10 mouse cellular contexts compared by ENCODE assay signal in the genomic region with DNA sequence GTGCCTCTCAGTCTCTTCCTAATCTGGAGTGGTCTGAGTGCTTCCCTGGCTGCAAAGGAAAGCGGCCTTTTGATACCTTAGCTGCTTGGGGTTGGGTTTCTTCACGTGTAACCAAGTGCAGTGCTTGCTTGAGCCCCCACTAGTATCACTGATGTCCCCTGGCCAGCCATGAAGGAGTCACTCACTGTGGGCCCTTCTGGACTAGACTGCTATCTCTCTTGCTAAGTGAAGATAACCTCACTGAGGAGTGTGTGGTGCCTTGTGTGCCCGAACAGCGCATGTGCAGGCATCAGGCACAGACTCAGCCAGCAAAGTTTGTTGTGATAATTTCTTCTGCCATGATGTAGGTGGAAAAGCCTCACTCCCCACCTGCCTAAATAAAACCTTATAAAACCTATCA. TPM values are rescaled to one million over a fixed set of nuclear protein-coding genes. Genes with fewer than 3 reads are reported as not detected.
DNase-seq lines count a peak whose midpoint lies in the region; ATAC-seq lines count a peak whose summit lies in the region.
"Had no signal": no experiment of that assay in that cellular context is flagged by ENCODE, and none has a peak within 500 bp of the region (broad histone marks: within the 10 kb centered on the region; RNA-seq: fewer than 3 reads in every experiment).

No protein-coding gene starts in this region.

- no peak overlapping the region for H3K9ac ChIP-seq in midbrain, embryonic 13.5 days (replicated peaks)
- H3K9ac ChIP-seq in midbrain, embryonic 11.5 days (ENCODE audit: low read length): no peak overlapping the region
- H3K9ac ChIP-seq in liver, embryonic 11.5 days (ENCODE audit: low read depth, low read length): no peak overlapping the region
- no peak overlapping the region for H3K9ac ChIP-seq in neural tube, embryonic 15.5 days (replicated peaks)
- no peak overlapping the region for H3K9ac ChIP-seq in kidney, embryonic 15.5 days

- WGBS in heart, embryonic 10.5 days: 23% methylated on average over 4 of the region's 4 CpGs
- 78% methylated on average over 4 of the region's 4 CpGs for WGBS in midbrain, embryonic 13.5 days
- 72% methylated on average over 4 of the region's 4 CpGs for WGBS in midbrain, embryonic 11.5 days
- WGBS in liver, embryonic 11.5 days: 57% methylated on average over 4 of the region's 4 CpGs
- 76% methylated on average over 4 of the region's 4 CpGs for WGBS in neural tube, embryonic 15.5 days
- 67% methylated on average over 4 of the region's 4 CpGs for WGBS in kidney, embryonic 15.5 days

- no peak overlapping the region for H3K4me3 ChIP-seq in heart, embryonic 10.5 days
- peak overlapping the region; percentile 12 for H3K4me3 ChIP-seq in midbrain, embryonic 13.5 days (replicated peaks)
- no peak overlapping the region for H3K4me3 ChIP-seq in midbrain, embryonic 11.5 days (ENCODE audit: low read depth, low read length)
- H3K4me3 ChIP-seq in liver, embryonic 11.5 days (ENCODE audit: low read depth, low read length): no peak overlapping the region
- H3K4me3 ChIP-seq in neural tube, embryonic 15.5 days (replicated peaks): no peak overlapping the region
- no peak overlapping the region for H3K4me3 ChIP-seq in kidney, embryonic 15.5 days (replicated peaks)

- H3K27ac ChIP-seq in heart, embryonic 10.5 days: peak overlapping the region; percentile 45; the same call in 1 of the 2 replicates
- no peak overlapping the region for H3K27ac ChIP-seq in midbrain, embryonic 13.5 days
- no peak overlapping the region for H3K27ac ChIP-seq in midbrain, embryonic 11.5 days (ENCODE audit: low read depth, low read length)
- no peak overlapping the region for H3K27ac ChIP-seq in liver, embryonic 11.5 days (ENCODE audit: low read depth, low read length)
- H3K27ac ChIP-seq in neural tube, embryonic 15.5 days (replicated peaks): no peak overlapping the region
- H3K27ac ChIP-seq in kidney, embryonic 15.5 days: no peak overlapping the region

- DNase-seq in heart, embryonic 10.5 days (ENCODE audit: low spot score): peak; percentile 78
- no peak for DNase-seq in heart, adult 9 months (ENCODE audit: low spot score in 2 of 2)
- DNase-seq in midbrain, embryonic 11.5 days (ENCODE audit: low spot score, missing footprints): no peak
- DNase-seq in liver, embryonic 11.5 days (ENCODE audit: low spot score): no peak
- no peak for DNase-seq in layer of hippocampus, postnatal 14 days (ENCODE audit: low spot score in 2 of 2)
- DNase-seq: heart, postnatal 14 days; thymus, postnatal 25 days had no signal

- peaks cover 20% of the 10 kb centered on the region for H3K4me1 ChIP-seq in heart, embryonic 10.5 days
- H3K4me1 ChIP-seq in midbrain, embryonic 13.5 days (replicated peaks): peaks cover 67% of the 10 kb centered on the region
- H3K4me1 ChIP-seq in midbrain, embryonic 11.5 days (ENCODE audit: control insufficient read depth, insufficient read depth, low read length): peaks cover 14% of the 10 kb centered on the region
- H3K4me1 ChIP-seq in liver, embryonic 11.5 days (replicated peaks; ENCODE audit: control insufficient read depth, insufficient read depth, low read length): peaks cover 7% of the 10 kb centered on the region
- H3K4me1 ChIP-seq in neural tube, embryonic 15.5 days: peaks cover 61% of the 10 kb centered on the region
- peaks cover 33% of the 10 kb centered on the region for H3K4me1 ChIP-seq in kidney, embryonic 15.5 days

- no peaks in the 10 kb centered on the region for H3K9me3 ChIP-seq in heart, embryonic 10.5 days
- no peaks in the 10 kb centered on the region for H3K9me3 ChIP-seq in midbrain, embryonic 13.5 days
- H3K9me3 ChIP-seq in midbrain, embryonic 11.5 days (ENCODE audit: control insufficient read depth, low read length): no peaks in the 10 kb centered on the region
- H3K9me3 ChIP-seq in liver, embryonic 11.5 days (ENCODE audit: control insufficient read depth, low read length): no peaks in the 10 kb centered on the region
- H3K9me3 ChIP-seq in neural tube, embryonic 15.5 days (replicated peaks): no peaks in the 10 kb centered on the region
- no peaks in the 10 kb centered on the region for H3K9me3 ChIP-seq in kidney, embryonic 15.5 days (replicated peaks)

- peaks cover 23% of the 10 kb centered on the region for H3K36me3 ChIP-seq in heart, embryonic 10.5 days
- H3K36me3 ChIP-seq in midbrain, embryonic 13.5 days: peaks cover 41% of the 10 kb centered on the region
- peaks cover 2% of the 10 kb centered on the region; the same call in 1 of the 2 replicates for H3K36me3 ChIP-seq in midbrain, embryonic 11.5 days (ENCODE audit: control insufficient read depth, insufficient read depth, low read length)
- H3K36me3 ChIP-seq in liver, embryonic 11.5 days (ENCODE audit: control insufficient read depth, insufficient read depth, low read length): peaks cover 3% of the 10 kb centered on the region; the same call in 1 of the 2 replicates
- no peaks in the 10 kb centered on the region for H3K36me3 ChIP-seq in neural tube, embryonic 15.5 days
- H3K36me3 ChIP-seq in kidney, embryonic 15.5 days: peaks cover 54% of the 10 kb centered on the region

- H3K4me2 ChIP-seq in midbrain, embryonic 13.5 days (replicated peaks): peak overlapping the region; percentile 37
- H3K4me2 ChIP-seq in midbrain, embryonic 11.5 days: no peak overlapping the region
- H3K4me2 ChIP-seq in liver, embryonic 11.5 days: no peak overlapping the region
- H3K4me2 ChIP-seq in neural tube, embryonic 15.5 days: peak overlapping the region; percentile 18
- no peak overlapping the region for H3K4me2 ChIP-seq in kidney, embryonic 15.5 days

- ATAC-seq in midbrain, embryonic 13.5 days: peak; percentile 10; the same call in 1 of the 2 replicates
- no peak for ATAC-seq in midbrain, embryonic 11.5 days (ENCODE audit: low FRiP score)
- peak; percentile 75 for ATAC-seq in liver, embryonic 11.5 days (replicated peaks; ENCODE audit: low FRiP score)
- peak; percentile 9; the same call in 1 of the 2 replicates for ATAC-seq in neural tube, embryonic 15.5 days (ENCODE audit: low FRiP score)
- no peak for ATAC-seq in kidney, embryonic 15.5 days (replicated peaks; ENCODE audit: low FRiP score)

- no peaks in the 10 kb centered on the region for H3K27me3 ChIP-seq in heart, embryonic 10.5 days (ENCODE audit: insufficient read depth, poor library complexity, severe bottlenecking)
- no peaks in the 10 kb centered on the region for H3K27me3 ChIP-seq in midbrain, embryonic 13.5 days
- H3K27me3 ChIP-seq in midbrain, embryonic 11.5 days (ENCODE audit: control insufficient read depth, insufficient read depth, low read length): no peaks in the 10 kb centered on the region
- H3K27me3 ChIP-seq in liver, embryonic 11.5 days (replicated peaks; ENCODE audit: control insufficient read depth, insufficient read depth, low read length): no peaks in the 10 kb centered on the region
- H3K27me3 ChIP-seq in neural tube, embryonic 15.5 days (replicated peaks): no peaks in the 10 kb centered on the region
- H3K27me3 ChIP-seq in kidney, embryonic 15.5 days: no peaks in the 10 kb centered on the region

RNA-seq across cellular contexts. Expression of a gene that starts 8.9 kb away (rescaled TPM):
- polyA plus RNA-seq in heart, embryonic 10.5 days (2016; fragmentation: Nextera tagmentation; extraction: Ambion mirVana): 23.3 and 24.2 TPM in 2 replicates
- 52.9 and 58.2 TPM in 2 replicates for polyA plus RNA-seq in midbrain, embryonic 13.5 days (2015; fragmentation: Nextera tagmentation; extraction: Ambion mirVana)
- polyA plus RNA-seq in midbrain, embryonic 11.5 days (2014; fragmentation: Nextera tagmentation; extraction: Ambion mirVana): 44.7 and 47.5 TPM in 2 replicates
- polyA plus RNA-seq in liver, embryonic 11.5 days (2014; fragmentation: Nextera tagmentation; extraction: Ambion mirVana): 11.8 and 13.3 TPM in 2 replicates
- polyA plus RNA-seq in neural tube, embryonic 15.5 days (2015; fragmentation: Nextera tagmentation; extraction: Ambion mirVana): 36.2 and 41.6 TPM in 2 replicates
- polyA plus RNA-seq in kidney, embryonic 15.5 days (2015; fragmentation: Nextera tagmentation; extraction: Ambion mirVana): 44.9 TPM in 2 replicates
- total RNA-seq in layer of hippocampus, postnatal 14 days (2021): 10 to 100 TPM; 38.1 to 38.6 TPM

Comparison
In these comparisons a context has a peak if more than half of its experiments do, and no peak if none do; other contexts are left out.
1. ATAC-seq: peak in midbrain, embryonic 13.5 days (single experiment), liver, embryonic 11.5 days (single experiment) and neural tube, embryonic 15.5 days (single experiment); none in midbrain, embryonic 11.5 days (single experiment) and kidney, embryonic 15.5 days (single experiment).
2. H3K4me2 ChIP-seq: peak in midbrain, embryonic 13.5 days (single experiment) and neural tube, embryonic 15.5 days (single experiment); none in midbrain, embryonic 11.5 days (single experiment), liver, embryonic 11.5 days (single experiment) and kidney, embryonic 15.5 days (single experiment).